Mouse (Mus musculus) forebrain, embryonic 12.5 days (tissue): ENCODE results near the gene Osbpl10. TPM values are rescaled to one million over a fixed set of nuclear protein-coding genes. Genes with fewer than 3 reads are reported as not detected.

Experiments used
- ATAC-seq: fragments of 200-750 bp; cut with Nextera tagmentation; 2 replicates; pipeline ENCODE4 v1.8.0; 2017; ENCODE audit warnings: moderate TSS enrichment; ENCODE audit not compliant: low FRiP score
- H3K27ac ChIP-seq: fragments of 300-500 bp; sonication (generic); 2 replicates; pipeline ENCODE4 v1.5.1; 2016; ENCODE audit warnings: mild to moderate bottlenecking
- H3K27me3 ChIP-seq: fragments of 300-500 bp; sonication (generic); 2 replicates; pipeline ENCODE4 v1.6.1; 2016; ENCODE audit warnings: mild to moderate bottlenecking
- H3K36me3 ChIP-seq: fragments of 300-500 bp; sonication (generic); replicated peaks from 2 replicates; pipeline ENCODE4 v1.6.1; 2016; ENCODE audit warnings: mild to moderate bottlenecking
- H3K4me1 ChIP-seq: fragments of 300-500 bp; sonication (generic); 2 replicates; pipeline ENCODE4 v1.6.1; 2016
- H3K4me2 ChIP-seq: fragments of 300-500 bp; sonication (generic); 2 replicates; pipeline ENCODE4 v1.6.1; 2016; ENCODE audit warnings: mild to moderate bottlenecking, moderate library complexity
- H3K4me3 ChIP-seq: fragments of 300-500 bp; sonication (generic); replicated peaks from 2 replicates; pipeline ENCODE4 v1.5.1; 2016; ENCODE audit warnings: mild to moderate bottlenecking
- H3K9ac ChIP-seq: fragments of 300-500 bp; sonication (generic); 2 replicates; pipeline ENCODE4 v1.6.1; 2016; ENCODE audit warnings: mild to moderate bottlenecking
- H3K9me3 ChIP-seq: fragments of 300-500 bp; sonication (generic); 2 replicates; pipeline ENCODE4 v1.6.1; 2016
- WGBS: fragments of 180-500 bp; shearing (Covaris S2); methylation state at CpG from one replicate; pipeline ENCODE4 v1.1.7; 2016; 5-methylcytosine and 5-hydroxymethylcytosine counted together
- polyA plus RNA-seq: library from polyadenylated mRNA; unstranded; fragments of >200 nt; fragmentation: Nextera tagmentation; extraction: Ambion mirVana; gene quantifications from 2 replicates; pipeline ENCODE4 v1.2.1, GENCODE M21; 2016

Gene Osbpl10
- polyA plus RNA-seq, 1 experiment from 2014 or later, result 1.6 TPM

DNA sequence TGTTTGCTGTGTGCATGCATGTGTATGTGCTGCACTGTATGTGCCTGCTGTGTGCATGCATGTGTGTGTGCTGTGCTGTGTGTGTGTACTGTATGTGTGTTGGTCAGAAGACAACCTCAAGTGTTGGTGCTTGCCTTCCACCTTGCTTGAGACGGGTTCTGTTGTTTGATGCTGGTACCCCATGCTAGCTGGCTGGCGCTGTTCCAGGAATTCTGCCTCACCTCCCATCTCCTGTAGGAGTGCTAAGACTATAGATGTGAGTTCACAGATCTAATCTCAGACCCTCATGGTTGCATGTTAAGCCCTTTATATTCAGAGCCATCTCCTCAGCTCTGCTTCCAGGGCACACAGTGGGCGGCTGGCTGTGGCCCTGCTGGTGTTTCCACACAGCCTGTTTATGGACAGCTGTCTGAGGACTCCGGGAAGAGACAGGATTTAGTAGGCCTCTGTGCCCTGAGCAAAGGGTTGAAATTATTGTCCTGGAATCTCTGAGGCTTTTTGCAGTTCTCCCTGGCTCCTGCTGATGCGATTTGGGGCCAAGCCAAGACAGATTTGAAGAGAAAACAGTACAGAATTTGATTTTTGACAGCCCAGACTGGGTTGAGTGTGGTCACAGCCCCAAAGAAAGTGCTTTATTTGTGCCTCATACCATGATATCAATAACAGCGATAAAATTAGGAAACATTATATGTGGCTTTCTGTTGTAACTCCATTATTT, 10.4 kb downstream of the Osbpl10 start:
- Histone ChIP-seq H3K36me3 (no peaks in the 10 kb centered on the region), H3K9ac (no peak overlapping the region), H3K27me3 (0 out of 2 replicates have a peak, but pooled peaks cover 4% of the 10 kb centered on the region), H3K4me2 (no peak overlapping the region), H3K27ac (no peak overlapping the region), H3K4me1 (0 out of 2 replicates have a peak, but pooled peaks cover 4% of the 10 kb centered on the region), H3K4me3 (no peak overlapping the region), H3K9me3 (0 out of 2 replicates have a peak, but pooled peaks cover 7% of the 10 kb centered on the region)
- 82% methylated on average over 6 of the region's 6 CpGs for WGBS
- no peak for ATAC-seq

DNA sequence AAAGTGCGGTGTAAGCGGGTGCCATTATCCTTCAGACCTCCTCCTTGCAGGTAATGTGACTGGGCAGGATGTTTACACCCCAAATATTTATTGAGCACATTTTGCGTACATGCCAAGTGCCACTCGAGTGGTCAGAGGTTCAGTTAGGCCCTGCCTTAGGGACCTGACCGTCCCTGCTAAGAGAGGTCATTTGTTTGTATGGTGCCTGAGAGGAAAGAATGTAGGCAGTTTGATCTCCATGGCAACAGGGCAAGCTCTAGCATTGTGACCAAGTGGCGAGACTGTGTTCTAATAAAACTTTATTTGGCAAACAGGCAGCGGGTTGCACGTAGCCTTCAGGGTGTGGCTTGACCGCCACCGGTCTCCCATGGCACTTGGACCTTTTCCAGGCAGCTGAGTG, 12.1 kb downstream of the Osbpl10 start:
- H3K9ac ChIP-seq, result no peak overlapping the region
- H3K4me3 ChIP-seq, result no peak overlapping the region
- no peaks in the 10 kb centered on the region for H3K36me3 ChIP-seq
- H3K27me3 ChIP-seq, result 0 out of 2 replicates have a peak, but pooled peaks cover 4% of the 10 kb centered on the region
- 83% methylated on average over 10 of the region's 10 CpGs for WGBS
- H3K4me2 ChIP-seq, result no peak overlapping the region
- H3K27ac ChIP-seq, result no peak overlapping the region
- ATAC-seq, result no peak
- H3K4me1 ChIP-seq, result 0 out of 2 replicates have a peak, but pooled peaks cover 4% of the 10 kb centered on the region
- H3K9me3 ChIP-seq, result 0 out of 2 replicates have a peak, but pooled peaks cover 7% of the 10 kb centered on the region

DNA sequence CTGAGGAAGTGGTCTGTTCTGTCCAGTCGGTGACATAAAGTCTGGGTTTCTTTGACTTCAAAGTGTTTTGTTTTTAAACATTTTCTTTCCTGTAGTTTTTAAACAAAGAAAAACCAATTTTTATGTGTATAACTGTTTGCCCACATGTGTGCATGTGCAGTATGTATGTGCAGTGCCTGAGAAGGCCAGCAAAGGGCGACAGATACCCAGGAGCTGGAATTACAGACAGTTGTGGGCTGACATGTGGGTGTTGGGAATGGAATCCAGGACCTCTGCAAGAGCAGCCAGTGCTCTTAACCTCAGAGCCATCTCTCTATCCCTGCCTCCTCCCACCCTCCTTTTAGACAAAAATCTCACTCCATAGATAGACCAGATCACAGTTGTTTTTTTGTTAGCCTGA, 14.2 kb downstream of the Osbpl10 start:
- 84% methylated on average over 2 of the region's 2 CpGs for WGBS
- Histone ChIP-seq H3K27me3 (0 out of 2 replicates have a peak, but pooled peaks cover 4% of the 10 kb centered on the region), H3K36me3 (no peaks in the 10 kb centered on the region), H3K9ac (no peak overlapping the region), H3K4me2 (no peak overlapping the region), H3K4me3 (no peak overlapping the region), H3K4me1 (0 out of 2 replicates have a peak, but pooled peaks cover 4% of the 10 kb centered on the region), H3K9me3 (0 out of 2 replicates have a peak, but pooled peaks cover 7% of the 10 kb centered on the region), H3K27ac (no peak overlapping the region)
- ATAC-seq, result no peak

DNA sequence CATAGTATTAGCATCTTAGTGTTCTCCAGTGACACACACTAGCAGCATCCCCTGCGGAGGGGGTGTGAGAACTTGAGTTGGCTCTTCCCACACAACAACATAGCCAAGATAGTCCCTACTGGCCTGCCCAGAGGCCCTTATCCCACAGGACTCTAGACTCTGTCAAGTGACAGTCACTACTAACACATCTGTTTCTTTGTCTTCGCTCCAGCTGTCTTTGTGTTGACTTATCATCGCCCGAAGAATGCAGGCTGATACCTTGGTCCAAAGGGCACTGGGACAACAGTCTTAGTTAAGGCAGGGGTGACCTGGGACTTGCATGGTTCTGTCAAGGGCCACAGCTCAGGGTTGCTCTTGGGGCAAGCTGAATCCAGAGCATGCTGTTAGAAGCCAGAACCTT, 16.9 kb downstream of the Osbpl10 start:
- H3K27ac ChIP-seq, result no peak overlapping the region
- no peak overlapping the region for H3K9ac ChIP-seq
- 91% methylated on average over 4 of the region's 4 CpGs for WGBS
- H3K4me2 ChIP-seq, result no peak overlapping the region
- no peak for ATAC-seq
- H3K27me3 ChIP-seq, result no peaks in the 10 kb centered on the region
- 0 out of 2 replicates have a peak, but pooled peaks cover 7% of the 10 kb centered on the region for H3K9me3 ChIP-seq
- no peak overlapping the region for H3K4me3 ChIP-seq
- no peaks in the 10 kb centered on the region for H3K36me3 ChIP-seq
- no peaks in the 10 kb centered on the region for H3K4me1 ChIP-seq

DNA sequence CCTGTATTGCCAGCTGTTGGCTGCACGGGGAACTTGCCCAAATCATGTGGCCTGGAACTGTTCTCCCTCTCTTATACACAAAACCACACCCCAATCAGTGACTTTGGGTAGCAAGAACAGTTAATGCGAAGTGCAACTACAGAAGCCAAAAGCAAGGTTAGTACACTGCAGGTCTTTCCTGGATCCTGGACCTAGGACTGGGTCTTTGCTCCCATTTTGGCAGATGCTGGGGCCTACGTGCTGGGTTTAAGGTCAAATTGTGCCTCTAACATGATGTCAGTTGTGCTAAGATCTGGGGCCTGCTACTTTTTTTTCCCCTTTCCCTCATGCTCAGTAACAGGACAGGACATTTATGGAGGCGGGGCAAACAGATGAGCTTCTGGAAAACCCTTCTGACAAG, 17.3 kb downstream of the Osbpl10 start:
- 0 out of 2 replicates have a peak, but pooled peaks cover 7% of the 10 kb centered on the region for H3K9me3 ChIP-seq
- no peak overlapping the region for H3K9ac ChIP-seq
- H3K27me3 ChIP-seq, result no peaks in the 10 kb centered on the region
- no peak overlapping the region for H3K4me3 ChIP-seq
- H3K4me2 ChIP-seq, result no peak overlapping the region
- no peaks in the 10 kb centered on the region for H3K4me1 ChIP-seq
- no peak overlapping the region for H3K27ac ChIP-seq
- no peak for ATAC-seq
- no peaks in the 10 kb centered on the region for H3K36me3 ChIP-seq
- 92% methylated on average over 4 of the region's 4 CpGs for WGBS

DNA sequence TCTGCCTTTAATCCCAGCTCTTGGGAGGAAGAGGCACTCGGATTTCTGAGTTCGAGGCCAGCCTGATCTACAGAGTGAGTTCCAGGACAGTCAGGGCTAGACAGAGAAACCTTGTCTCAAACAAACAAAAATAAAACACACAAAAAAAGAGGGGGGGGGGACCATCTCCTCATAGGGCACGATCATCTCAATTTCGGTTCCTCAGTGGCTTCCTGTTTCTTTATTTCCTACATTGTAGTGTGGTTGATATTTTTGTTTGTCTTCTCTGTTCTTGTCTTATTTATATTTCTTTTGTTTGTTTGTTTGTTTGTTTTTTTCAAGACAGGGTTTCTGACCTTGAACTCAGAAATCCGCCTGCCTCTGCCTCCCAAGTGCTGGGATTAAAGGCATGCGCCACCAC, 18.1 kb downstream of the Osbpl10 start:
- H3K36me3 ChIP-seq, result no peaks in the 10 kb centered on the region
- 97% methylated on average over 6 of the region's 6 CpGs for WGBS
- 0 out of 2 replicates have a peak, but pooled peaks cover 7% of the 10 kb centered on the region for H3K9me3 ChIP-seq
- no peak overlapping the region for H3K4me3 ChIP-seq
- H3K4me1 ChIP-seq, result no peaks in the 10 kb centered on the region
- no peak overlapping the region for H3K9ac ChIP-seq
- H3K27ac ChIP-seq, result no peak overlapping the region
- no peak for ATAC-seq
- no peaks in the 10 kb centered on the region for H3K27me3 ChIP-seq
- no peak overlapping the region for H3K4me2 ChIP-seq

DNA sequence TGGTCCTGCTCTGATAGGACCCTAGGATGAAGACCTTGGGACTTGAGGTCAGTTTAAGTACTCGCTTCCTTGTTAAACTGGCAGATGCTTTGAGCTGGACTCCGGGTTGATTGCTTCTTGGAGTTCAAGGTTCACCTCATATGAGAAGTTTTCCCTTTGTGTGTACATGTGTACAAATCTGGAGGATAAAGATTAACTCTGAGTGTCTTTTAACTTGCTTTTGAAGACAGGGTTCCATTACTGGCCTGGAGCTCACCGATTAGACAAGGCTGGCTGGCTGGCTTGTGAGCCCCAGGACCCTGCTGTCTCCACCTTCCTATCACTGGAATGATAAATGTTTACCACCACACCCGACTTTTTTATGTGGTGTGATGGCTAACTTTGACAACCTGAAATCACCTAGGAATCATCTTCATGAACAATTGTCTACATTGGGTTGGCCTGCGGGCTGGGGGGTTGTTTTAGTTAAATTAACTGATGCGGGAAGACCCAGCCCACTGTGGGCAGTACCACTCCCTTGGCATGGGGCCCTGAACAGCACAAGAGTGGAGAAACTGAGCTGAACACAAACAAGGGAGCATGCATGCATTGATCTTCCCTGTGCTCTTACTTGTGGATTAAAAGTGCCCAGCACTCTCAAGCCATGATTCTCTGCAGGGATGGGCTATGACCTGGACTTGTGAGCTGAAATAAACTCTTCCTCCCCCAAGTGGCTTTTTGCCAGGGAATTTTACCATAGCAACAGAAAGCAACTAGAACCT, 20.8 kb downstream of the Osbpl10 start:
- H3K4me1 ChIP-seq, result no peaks in the 10 kb centered on the region
- H3K9ac ChIP-seq, result no peak overlapping the region
- WGBS, result 88% methylated on average over 6 of the region's 6 CpGs
- H3K27ac ChIP-seq, result no peak overlapping the region
- no peak overlapping the region for H3K4me3 ChIP-seq
- H3K27me3 ChIP-seq, result no peaks in the 10 kb centered on the region
- H3K4me2 ChIP-seq, result no peak overlapping the region
- no peaks in the 10 kb centered on the region for H3K9me3 ChIP-seq
- no peak for ATAC-seq
- no peaks in the 10 kb centered on the region for H3K36me3 ChIP-seq

DNA sequence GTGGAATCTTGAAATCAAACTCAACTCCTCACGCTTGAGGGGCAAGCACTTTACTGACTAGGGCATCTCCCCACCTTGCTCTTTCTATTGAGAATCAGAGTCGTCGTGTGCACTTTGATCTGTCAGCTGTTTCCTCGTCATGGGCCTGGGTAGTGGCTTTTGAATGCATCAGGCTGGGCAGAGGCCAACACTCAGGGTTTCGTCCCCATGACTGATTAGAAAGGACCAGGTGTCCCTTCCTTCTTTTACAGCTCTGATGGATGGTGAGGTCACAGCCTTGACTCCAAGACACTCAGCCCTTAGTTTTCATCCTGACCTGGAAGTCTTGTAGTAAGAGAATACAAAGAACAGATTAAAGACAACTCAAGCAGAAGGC, 21.4 kb downstream of the Osbpl10 start:
- H3K36me3 ChIP-seq, result no peaks in the 10 kb centered on the region
- H3K4me3 ChIP-seq, result no peak overlapping the region
- no peak overlapping the region for H3K27ac ChIP-seq
- no peak overlapping the region for H3K4me2 ChIP-seq
- H3K9me3 ChIP-seq, result no peaks in the 10 kb centered on the region
- H3K9ac ChIP-seq, result no peak overlapping the region
- no peak for ATAC-seq
- no peaks in the 10 kb centered on the region for H3K27me3 ChIP-seq
- WGBS, result 83% methylated on average over 5 of the region's 5 CpGs
- no peaks in the 10 kb centered on the region for H3K4me1 ChIP-seq

DNA sequence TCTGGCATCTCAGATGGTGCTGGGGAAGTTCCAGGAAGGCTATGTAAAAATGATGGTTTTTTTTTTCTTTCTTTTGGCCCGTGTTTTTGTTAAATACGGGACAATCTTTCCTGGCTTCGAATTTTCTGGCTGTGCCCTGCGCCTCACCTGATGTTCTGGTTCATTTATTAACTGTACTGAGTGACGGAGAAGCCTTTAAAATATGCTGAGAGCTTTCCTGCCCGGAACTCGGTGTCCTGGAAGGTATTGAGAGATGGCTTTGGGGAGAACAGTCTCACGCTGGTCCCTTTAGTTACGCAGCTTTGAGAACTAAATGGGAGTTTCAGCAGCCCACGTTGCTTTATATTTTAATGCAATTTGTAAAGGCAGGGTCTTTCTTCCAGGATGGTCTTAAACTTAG, 27.1 kb downstream of the Osbpl10 start:
- Histone ChIP-seq H3K9me3 (peaks cover 6% of the 10 kb centered on the region), H3K9ac (no peak overlapping the region), H3K27me3 (no peaks in the 10 kb centered on the region), H3K4me2 (no peak overlapping the region), H3K4me1 (no peaks in the 10 kb centered on the region), H3K36me3 (no peaks in the 10 kb centered on the region), H3K4me3 (no peak overlapping the region), H3K27ac (no peak overlapping the region)
- ATAC-seq, result no peak
- 90% methylated on average over 10 of the region's 10 CpGs for WGBS

DNA sequence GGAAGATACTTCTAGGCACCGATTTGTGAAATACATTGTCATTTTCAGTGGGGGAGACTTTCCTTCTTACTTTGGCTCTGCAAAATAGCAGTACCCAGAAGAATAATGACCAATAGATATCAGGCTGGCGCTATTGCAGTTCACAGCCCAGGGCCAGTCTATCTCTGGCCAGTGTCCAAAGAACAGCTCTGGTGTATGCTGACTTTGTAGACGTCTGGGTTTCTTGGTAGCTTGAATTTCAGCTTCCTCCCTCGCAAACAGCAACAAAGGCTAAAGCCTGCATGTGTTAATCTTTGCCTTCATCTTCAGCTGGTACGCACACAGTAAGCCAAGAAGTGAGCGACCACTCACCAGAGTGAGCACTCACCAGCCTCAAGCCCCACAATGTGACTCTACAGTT, 29.4 kb downstream of the Osbpl10 start:
- no peaks in the 10 kb centered on the region for H3K27me3 ChIP-seq
- ATAC-seq, result no peak
- no peak overlapping the region for H3K4me3 ChIP-seq
- no peak overlapping the region for H3K27ac ChIP-seq
- H3K4me1 ChIP-seq, result no peaks in the 10 kb centered on the region
- no peak overlapping the region for H3K4me2 ChIP-seq
- WGBS, result 88% methylated on average over 6 of the region's 6 CpGs
- H3K9me3 ChIP-seq, result peaks cover 6% of the 10 kb centered on the region
- no peak overlapping the region for H3K9ac ChIP-seq
- H3K36me3 ChIP-seq, result no peaks in the 10 kb centered on the region

DNA sequence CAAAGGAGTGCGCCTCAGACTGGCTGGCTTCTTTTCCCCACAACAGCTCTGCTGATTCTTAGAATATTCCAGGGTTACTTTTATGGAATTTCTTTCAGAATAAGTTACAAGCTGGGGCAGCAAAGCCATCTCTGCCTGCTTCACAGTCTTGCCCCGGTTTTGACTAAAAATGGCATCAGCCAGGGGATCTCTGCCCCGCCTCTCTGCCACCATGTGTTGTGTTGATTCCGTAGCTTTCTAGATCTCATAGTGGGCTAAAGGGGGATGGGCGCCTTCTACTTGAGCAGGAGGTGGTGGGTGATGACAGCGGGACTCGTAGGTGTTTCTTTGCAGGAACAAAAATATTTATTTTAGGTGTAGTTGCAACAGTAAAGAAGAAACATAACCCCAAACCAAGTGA, 29.8 kb downstream of the Osbpl10 start:
- no peak for ATAC-seq
- Histone ChIP-seq H3K9me3 (peaks cover 6% of the 10 kb centered on the region), H3K36me3 (no peaks in the 10 kb centered on the region), H3K4me3 (no peak overlapping the region), H3K27me3 (no peaks in the 10 kb centered on the region), H3K9ac (no peak overlapping the region), H3K4me1 (no peaks in the 10 kb centered on the region), H3K27ac (no peak overlapping the region), H3K4me2 (no peak overlapping the region)
- 87% methylated on average over 7 of the region's 7 CpGs for WGBS

DNA sequence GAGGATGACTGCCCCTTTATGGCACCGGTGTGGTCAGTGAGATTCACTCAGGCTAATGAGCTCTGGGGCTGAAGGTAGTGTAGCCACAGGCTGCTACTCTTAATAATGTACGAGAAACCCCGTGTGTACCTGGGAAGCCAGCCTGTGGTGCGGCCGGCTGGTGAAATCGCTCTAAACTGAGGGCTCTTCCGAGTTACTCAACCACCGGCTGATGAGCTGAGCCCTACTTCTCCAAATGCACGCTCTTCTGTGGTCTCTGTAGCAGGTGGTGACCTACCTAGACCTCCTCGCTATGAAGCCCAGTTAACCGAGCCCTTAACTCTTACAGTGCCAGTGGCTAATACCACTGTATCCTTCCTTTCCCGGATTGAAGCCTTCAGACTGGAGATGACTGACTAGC, 34.0 kb downstream of the Osbpl10 start:
- H3K36me3 ChIP-seq, result no peaks in the 10 kb centered on the region
- no peak overlapping the region for H3K4me3 ChIP-seq
- H3K4me1 ChIP-seq, result peaks cover 4% of the 10 kb centered on the region; the same call in 1 of the 2 replicates
- H3K9me3 ChIP-seq, result peaks cover 11% of the 10 kb centered on the region
- ATAC-seq, result no peak
- H3K4me2 ChIP-seq, result no peak overlapping the region
- H3K27ac ChIP-seq, result no peak overlapping the region
- WGBS, result 68% methylated on average over 12 of the region's 12 CpGs
- H3K9ac ChIP-seq, result no peak overlapping the region
- H3K27me3 ChIP-seq, result no peaks in the 10 kb centered on the region
